Mouse (Mus musculus): ENCODE measurements around the gene Rab7b.

DNA sequence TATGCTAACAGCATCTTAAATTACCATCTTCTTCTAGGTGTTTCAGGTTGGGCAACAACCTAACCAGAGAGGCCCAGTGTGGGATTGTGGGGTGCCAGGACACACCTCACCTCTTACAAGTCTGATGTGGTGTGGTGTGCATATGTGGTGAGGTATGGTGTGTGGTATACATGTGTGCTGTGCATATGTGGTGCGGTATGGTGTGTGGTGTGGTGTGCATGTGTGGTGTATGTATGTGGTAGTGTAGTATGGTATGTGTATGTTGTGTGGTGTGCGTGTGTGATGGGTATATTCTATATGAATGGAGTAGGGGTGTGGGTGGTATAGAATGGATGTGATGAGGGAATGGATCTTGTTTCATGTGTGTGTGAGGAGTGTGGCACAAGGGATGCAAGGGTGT, 756 bp upstream of the Rab7b start:
- no peak for TF ChIP-seq CTCF (IDR thresholded peaks at IDR 0.05; ENCODE audit: extremely low read depth, insufficient read depth, low read length)
- TF ChIP-seq POLR2A (IDR thresholded peaks at IDR 0.05; ENCODE audit: extremely low read depth, insufficient read depth, low read length) = no peak
